Mouse (Mus musculus) retina, embryonic 14.5 days (tissue): ENCODE measurements around the gene En1.

ENCODE experiments used
- DNase-seq: peaks from one replicate; pipeline ENCODE4 v3.0.0-alpha.2; 2015; ENCODE audit warnings: low spot score

The En1 gene

DNA sequence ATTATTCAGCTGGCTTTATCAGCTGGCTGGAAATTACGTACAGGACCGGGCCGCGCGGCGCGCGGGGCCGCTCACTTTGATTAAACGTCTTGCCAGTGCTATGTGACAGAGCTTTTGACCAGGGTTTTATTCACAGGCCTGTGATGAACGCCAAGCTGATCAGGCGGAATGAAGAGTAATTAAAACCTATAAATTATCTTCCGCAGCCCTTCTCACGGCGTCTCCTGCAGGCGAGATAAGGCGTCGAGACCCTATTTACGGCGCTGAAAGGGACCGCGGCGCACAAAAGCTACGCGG, 2.1 kb upstream of the En1 start:
- DNase-seq, result peak; percentile 33

GRCm38 (mm10) chr1:120600516-120601252, 1.5 kb upstream of the En1 start:
- DNase-seq, result no peak

GRCm38 (mm10) chr1:120601253-120601836, 873 bp upstream of the En1 start:
- peak; percentile 36 for DNase-seq

GRCm38 (mm10) chr1:120602876-120603655, 848 bp downstream of the En1 start:
- peak; percentile 47 for DNase-seq

GRCm38 (mm10) chr1:120603656-120604051, 1.4 kb downstream of the En1 start:
- no peak for DNase-seq

DNA sequence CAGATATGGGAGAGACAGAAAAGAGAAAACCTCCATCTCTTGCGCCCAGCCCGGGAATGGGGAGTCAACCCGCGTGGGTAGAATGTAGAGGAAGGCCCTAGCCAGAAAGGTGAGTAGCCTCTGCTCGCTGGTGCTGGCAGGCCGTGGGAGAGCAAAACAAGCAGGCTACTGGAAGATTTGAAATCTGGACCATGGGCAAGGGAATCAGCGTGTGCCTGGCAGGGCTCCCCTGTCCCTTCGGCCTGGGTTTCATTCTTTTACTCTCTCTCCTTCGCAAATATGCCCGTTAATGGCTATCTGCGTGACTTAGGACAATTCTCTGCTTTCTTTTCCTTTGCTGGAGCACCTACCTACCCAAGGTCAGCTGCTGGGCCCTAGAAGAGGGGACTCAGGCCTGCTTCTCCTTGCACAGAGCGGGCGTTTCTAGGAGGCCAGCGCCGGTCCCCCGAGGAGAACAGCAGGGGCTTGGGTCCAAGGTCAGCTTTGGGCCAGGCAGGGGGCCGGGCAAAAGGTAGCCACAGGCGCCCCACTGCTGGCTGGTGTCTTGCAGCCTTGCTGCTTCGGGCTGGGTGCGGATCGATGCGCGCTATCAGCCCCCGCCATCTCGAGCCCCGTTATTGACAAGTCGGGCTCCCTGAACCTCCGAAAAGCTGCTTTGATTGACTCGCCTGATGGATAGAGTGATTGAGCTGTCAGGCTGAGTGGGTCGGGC, 2.4 kb downstream of the En1 start:
- no peak for DNase-seq

- no peak for DNase-seq
These were observed 2.9 kb downstream of the En1 start for GRCm38 (mm10) chr1:120605143-120605435.

- DNase-seq, result no peak
These were observed 3.5 kb downstream of the En1 start for GRCm38 (mm10) chr1:120605521-120606310.

DNA sequence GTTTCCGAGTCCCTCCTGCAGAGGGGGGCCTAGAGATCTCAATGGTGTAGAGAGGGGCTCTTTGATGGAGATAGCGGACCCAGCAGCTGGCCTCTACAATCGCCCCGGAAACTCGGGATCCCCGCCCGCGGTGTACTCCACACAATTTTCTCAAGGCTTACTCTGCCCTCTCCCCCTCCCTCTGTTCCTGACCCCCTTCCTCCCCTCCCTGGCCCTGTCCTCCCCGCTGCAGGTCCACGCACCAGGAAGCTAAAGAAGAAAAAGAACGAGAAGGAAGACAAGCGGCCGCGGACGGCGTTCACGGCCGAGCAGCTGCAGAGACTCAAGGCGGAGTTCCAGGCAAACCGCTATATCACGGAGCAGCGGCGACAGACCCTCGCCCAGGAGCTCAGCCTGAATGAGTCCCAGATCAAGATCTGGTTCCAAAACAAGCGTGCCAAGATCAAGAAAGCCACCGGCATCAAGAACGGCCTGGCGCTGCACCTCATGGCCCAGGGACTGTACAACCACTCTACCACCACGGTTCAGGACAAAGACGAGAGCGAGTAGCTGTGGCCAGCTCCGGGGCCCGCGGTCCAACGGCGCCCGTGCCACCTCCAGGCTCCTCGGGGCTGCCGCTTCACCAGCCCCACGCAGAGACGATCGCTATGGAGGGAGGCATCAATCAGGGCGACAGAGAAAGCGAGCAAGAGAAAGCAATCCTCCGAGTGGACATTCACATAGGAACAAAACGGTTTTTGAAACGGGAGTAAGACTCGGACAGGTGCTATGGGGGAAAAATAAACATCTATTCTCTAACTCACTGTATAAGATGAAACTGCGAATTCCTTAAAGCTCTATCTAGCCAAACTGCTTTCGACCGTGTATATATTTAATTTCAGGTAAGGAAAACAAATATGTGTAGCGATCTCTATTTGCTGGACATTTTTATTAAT, 4.7 kb downstream of the En1 start:
- DNase-seq, result peak; percentile 62

- peak; percentile 33 for DNase-seq
These were observed 5.6 kb downstream of the En1 start for GRCm38 (mm10) chr1:120607576-120608400.

DNA sequence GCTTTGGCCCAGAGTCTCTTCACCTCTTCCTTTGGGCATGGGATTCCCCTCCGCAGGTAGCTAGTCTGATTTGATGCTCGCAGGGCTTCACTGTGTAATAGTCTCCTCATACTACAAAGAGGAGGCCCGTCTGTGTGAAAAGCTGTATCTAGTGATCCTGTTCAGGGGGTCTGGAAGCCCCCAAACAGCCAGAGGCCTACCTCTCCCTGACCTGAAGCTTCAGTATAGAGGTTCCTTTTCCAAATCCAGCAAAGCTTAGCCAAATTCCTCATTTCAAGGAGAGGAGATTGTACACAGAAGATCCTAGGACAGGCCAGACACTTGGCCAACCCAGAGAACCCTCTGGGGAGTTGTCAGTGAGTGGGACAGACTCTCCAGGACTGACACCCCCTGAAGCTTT, 6.2 kb downstream of the En1 start:
- no peak for DNase-seq

DNA sequence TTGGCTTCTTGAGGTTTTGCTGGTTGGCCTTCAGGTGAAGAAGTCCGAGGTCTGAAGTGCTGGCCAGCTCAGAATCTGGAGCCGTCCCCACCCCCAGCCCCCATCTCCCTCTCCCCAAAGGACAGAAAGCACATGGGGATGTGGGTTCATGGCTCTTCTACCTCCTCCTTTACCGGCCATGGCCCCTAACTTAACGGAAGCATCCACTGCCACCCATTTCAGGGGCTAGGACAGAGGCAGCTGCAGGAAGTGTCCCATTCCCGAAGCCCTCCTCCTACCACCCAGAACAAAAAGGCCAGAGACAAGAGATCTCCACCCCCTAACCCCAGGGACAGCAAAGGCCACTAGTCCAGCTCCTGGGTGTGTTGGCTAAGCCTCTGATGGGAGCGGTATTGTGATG, 7.4 kb downstream of the En1 start:
- no peak for DNase-seq

DNA sequence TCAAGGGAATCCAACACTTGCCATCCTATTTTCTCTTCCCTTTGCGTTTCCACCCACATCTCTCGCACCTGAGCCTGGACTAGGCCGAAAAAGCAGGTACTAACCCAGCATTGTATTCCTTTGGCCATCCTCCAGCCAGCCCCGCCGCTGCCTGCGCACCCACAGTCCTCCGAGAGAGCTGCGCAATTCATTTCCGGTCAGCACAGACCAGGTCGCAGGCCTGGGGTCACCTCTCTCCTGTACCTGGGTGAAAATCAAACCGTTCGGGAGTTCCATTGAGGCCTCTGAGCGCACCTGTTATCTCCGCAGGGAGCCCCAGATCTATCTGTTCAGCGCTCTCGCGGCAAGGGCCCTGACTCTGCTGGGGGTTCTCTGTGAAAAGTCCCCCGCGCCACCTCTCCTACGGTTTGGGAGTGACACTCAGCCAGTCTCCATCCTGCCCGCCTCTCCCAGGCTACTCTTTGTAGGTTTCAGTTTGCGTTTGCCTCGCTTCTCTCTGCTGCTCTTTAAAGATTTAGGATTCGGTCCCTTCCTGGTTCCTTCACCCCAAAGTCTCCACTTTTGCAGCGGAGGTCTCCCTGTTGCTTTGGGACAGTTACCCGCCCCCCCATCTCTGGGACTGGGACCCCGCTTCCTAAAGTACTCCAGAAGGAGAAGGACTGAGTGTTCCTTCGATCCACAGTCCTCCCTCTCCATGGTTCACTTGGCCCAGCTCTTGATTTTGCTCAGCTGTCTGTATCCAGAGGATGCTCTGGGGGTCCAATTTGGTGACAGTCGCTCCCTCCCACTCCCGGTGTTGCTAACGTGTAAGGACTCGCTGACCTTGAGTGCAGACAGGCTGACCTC, 11.5 kb downstream of the En1 start:
- no peak for DNase-seq

DNA sequence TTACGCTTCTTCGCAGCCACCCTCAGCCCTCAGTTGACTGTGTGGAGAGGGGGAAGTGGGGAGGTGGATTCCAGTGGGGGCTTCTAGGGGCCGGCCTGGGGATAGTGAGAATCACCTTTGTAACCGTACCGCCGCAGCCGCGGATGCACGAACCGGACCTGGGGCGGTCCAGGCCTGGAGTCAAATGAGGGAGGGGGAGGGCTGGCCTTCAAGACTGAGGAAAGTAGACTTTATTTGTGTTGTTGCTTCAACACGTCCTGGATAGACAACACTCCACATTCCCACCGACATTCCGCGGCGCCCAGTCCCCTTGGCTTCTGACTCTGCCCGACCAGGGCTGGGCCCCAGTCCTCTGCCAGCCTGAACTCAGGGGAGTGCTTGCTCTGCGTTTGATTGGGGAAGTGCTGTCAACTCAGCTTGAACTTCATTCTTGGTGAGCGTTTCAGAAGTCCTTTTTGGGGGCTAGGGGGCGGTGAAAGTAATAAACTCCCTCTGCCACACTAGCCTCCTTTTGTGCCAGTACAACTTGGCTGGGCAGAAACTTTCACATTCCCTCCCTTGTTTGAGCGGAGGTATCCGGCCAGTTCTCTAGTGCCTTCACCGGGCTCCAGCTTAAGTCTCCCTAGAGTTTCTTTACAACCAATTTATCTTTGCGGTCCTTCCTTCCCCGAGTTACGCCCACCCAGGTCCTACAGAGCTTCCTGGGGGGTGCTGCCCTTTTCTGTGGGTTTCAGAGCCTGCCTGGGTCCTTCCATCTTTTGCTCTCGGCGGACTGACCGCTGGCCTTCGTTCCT, 12.3 kb downstream of the En1 start:
- DNase-seq, result no peak

- DNase-seq, result no peak
These were observed 13.3 kb downstream of the En1 start for GRCm38 (mm10) chr1:120615521-120615920.

GRCm38 (mm10) chr1:120615927-120616326, 13.7 kb downstream of the En1 start:
- no peak for DNase-seq

- no peak for DNase-seq
These were observed 19.2 kb downstream of the En1 start for GRCm38 (mm10) chr1:120621383-120621782.

GRCm38 (mm10) chr1:120626930-120627621, 24.9 kb downstream of the En1 start:
- DNase-seq, result no peak
